Mouse (Mus musculus) layer of hippocampus, adult 8-10 months (tissue): ENCODE data around the gene Pdhb. TPM values are rescaled to one million over a fixed set of nuclear protein-coding genes. Genes with fewer than 3 reads are reported as not detected.
"Not testable (repeated sequence)": the region's sequence is repeated elsewhere in the genome, so short reads cannot be mapped to it uniquely, and the experiment has no call there.

ENCODE experiments used
- DNase-seq, 2 experiments: peaks; one replicate each; pipeline ENCODE4 v3.0.0; 2022; ENCODE audit warnings: low spot score in 2 of 2
- total RNA-seq, 4 experiments: library from RNA; stranded (reverse); gene quantifications; 2 replicates each; pipeline ENCODE4 v1.2.4; 2022

Gene Pdhb
- total RNA-seq, 4 experiments from 2014 or later, result 169 to 185 (median 175) TPM

GRCm38 (mm10) chr14:8191331-8191965 is 18.6 kb upstream of the Pdhb start:
- no peak for DNase-seq

GRCm38 (mm10) chr14:8190556-8190955 is 17.7 kb upstream of the Pdhb start:
- no peak for DNase-seq

GRCm38 (mm10) chr14:8186278-8187045 is 13.6 kb upstream of the Pdhb start:
- DNase-seq, result peak; percentile 74 to 84

- DNase-seq, result no peak
These were observed 10.5 kb upstream of the Pdhb start for GRCm38 (mm10) chr14:8183330-8183729.

GRCm38 (mm10) chr14:8180371-8181035 is 7.7 kb upstream of the Pdhb start:
- no peak for DNase-seq

- no peak for DNase-seq
These were observed 3.4 kb upstream of the Pdhb start for GRCm38 (mm10) chr14:8176251-8176650.

GRCm38 (mm10) chr14:8174634-8175033 is 1.8 kb upstream of the Pdhb start:
- no peak for DNase-seq

GRCm38 (mm10) chr14:8173542-8174250 is 871 bp upstream of the Pdhb start:
- DNase-seq, result not testable (repeated sequence)

GRCm38 (mm10) chr14:8164463-8164862 is 8.4 kb downstream of the Pdhb start:
- no peak for DNase-seq

GRCm38 (mm10) chr14:8161777-8162176 is 11.0 kb downstream of the Pdhb start:
- DNase-seq, result no peak

GRCm38 (mm10) chr14:8159141-8159540 is 13.7 kb downstream of the Pdhb start:
- DNase-seq, result no peak

GRCm38 (mm10) chr14:8158721-8159120 is 14.1 kb downstream of the Pdhb start:
- no peak for DNase-seq

- no peak for DNase-seq
These were observed 15.9 kb downstream of the Pdhb start for GRCm38 (mm10) chr14:8156947-8157346.

- DNase-seq, result no peak
These were observed 18.8 kb downstream of the Pdhb start for GRCm38 (mm10) chr14:8154072-8154471.

- DNase-seq, result no peak
These were observed 21.1 kb downstream of the Pdhb start for GRCm38 (mm10) chr14:8151757-8152156.

- no peak for DNase-seq
These were observed 24.0 kb downstream of the Pdhb start for GRCm38 (mm10) chr14:8148842-8149241.

- no peak for DNase-seq
These were observed 26.1 kb downstream of the Pdhb start for GRCm38 (mm10) chr14:8146611-8147223.

GRCm38 (mm10) chr14:8145594-8146558 is 26.9 kb downstream of the Pdhb start:
- no peak for DNase-seq

GRCm38 (mm10) chr14:8141131-8141530 is 31.7 kb downstream of the Pdhb start:
- no peak for DNase-seq
